Mouse (Mus musculus) bone marrow macrophage, adult 2 months (primary cell): ENCODE results near the gene Tmem26.

ENCODE experiments used
- CTCF ChIP-seq: IDR thresholded peaks from 2 replicates; pipeline ENCODE4 v1.5.1; 2012; ENCODE audit warnings: low read depth, mild to moderate bottlenecking, low read length, moderate library complexity
- POLR2A ChIP-seq: IDR thresholded peaks from 2 replicates; pipeline ENCODE4 v1.6.1; 2012; ENCODE audit warnings: mild to moderate bottlenecking, low read depth, low read length, borderline replicate concordance

DNA sequence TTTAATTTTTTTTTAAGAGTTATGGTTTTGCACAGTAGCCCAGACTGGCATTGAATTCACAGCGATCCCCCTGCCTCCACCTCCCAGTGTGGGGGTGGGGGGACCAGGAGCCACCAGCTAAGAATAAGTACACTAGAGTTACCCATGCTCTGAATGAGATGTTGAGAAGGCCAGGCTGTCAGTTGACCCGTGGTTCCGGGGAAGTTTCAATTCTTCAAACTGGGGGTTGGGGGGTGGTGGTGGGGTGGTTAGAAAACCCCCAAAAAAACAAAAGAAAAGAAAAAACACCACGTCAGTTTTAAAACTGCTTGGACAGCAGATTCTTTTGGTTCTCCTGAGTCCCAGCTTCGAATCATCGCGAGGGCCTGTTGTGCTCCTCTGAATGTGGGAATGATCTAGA lies 431 bp upstream of the Tmem26 start:
- TF ChIP-seq POLR2A: no peak
- no peak for TF ChIP-seq CTCF
